Mouse (Mus musculus): ENCODE results near the gene Nfatc2.

- no peak for TF ChIP-seq FLI1 (IDR thresholded peaks at IDR 0.05; ENCODE audit: low read length)
- no peak for TF ChIP-seq GATA1 (IDR thresholded peaks at IDR 0.05; ENCODE audit: borderline replicate concordance, low read length)
Measured at GRCm38 (mm10) chr2:168511529-168511928, 89.9 kb downstream of the Nfatc2 start.

Data from megakaryocyte, embryonic 14.5 days (primary cell).